Mouse (Mus musculus) heart, adult 9 months (tissue): ENCODE measurements around the gene Ttf1.
"Not testable (repeated sequence)": the region's sequence is repeated elsewhere in the genome, so short reads cannot be mapped to it uniquely, and the experiment has no call there.

ENCODE experiments used
- DNase-seq, 2 experiments: peaks; one replicate each; pipeline ENCODE4 v3.0.0; 2022; ENCODE audit warnings: low spot score in 2 of 2

The Ttf1 gene

DNA sequence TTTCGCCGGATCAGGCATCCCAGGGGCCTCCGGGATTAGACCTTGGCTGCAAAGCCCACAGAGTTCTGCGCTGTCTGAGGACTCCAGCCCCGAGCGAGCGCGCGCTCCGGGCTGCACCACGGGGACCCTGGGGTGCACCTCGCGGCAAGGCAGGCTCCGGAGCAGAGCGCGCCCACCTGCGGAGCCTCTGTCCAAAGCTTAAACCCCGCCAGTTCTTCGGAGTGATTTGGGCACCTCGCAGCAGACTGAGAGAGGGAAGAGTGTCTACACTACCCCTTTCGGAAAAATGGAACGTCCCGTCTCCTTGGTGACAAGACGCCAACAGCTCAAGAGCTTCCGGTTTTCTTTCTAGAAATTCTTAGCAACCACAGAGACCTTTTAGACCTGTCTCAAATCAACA, 5.1 kb upstream of the Ttf1 start, which contains the start of gene Cfap77:
Cfap77 (minus strand) TSS at position 76 of the 400 bp plus-strand sequence.
- DNase-seq: peak; percentile 42 to 57

DNA sequence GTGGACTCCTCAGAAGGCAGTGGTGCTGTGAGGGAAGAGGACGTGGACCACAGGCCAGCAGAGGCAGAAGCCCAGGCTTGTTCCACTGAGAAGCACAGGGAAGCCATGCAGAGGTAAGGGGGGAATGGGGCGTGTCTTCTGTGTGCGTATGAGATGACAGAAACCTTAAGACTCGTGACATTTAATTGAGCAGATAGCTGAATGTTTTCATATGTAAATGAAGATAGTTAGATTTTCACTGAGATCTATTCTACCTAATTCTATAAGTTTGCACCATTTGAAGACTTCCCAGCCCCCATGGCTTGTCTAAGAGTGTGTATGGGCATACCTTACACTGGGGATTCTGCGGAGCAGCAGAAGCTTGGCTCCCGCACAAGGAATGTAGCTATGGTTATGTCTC, 5.7 kb downstream of the Ttf1 start:
- DNase-seq: no peak

DNA sequence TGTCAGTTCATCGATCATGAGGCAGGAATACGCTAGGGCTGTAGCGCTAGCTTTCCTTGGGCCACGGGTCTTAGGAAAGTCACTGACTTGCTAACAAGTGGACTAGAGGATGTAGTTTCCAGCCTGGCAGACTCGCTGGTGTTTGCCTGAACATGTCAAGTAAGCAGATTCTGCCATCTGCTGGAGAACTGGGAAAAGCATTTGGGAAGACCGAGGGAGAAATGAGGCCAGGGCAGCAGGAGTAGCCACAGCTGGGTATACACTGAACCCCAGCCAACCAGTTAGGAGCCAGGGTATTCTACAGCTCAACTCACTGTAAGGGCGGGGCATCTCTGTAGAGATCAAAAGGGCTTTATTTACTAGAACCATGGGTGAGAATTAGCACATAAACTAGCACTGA, 6.3 kb downstream of the Ttf1 start:
- DNase-seq: no peak

DNA sequence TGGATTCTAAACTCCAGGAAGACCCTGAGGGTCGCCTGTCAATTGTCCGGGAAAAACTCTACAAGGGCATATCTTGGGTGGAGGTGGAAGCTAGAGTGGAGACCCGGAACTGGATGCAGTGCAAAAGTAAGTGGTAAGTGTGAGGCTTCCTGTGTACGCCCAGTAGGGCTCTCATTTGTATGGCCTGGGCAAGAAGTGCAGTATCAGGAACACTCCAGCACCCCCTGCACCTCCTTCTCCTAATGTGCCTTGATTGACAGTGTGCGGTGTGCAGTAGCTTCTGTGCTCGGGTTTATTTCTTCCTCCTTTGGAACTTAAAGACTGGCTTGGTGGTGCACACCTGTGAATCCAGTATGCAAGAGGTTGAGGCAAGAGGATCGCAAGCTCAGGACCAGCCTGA, 14.6 kb downstream of the Ttf1 start:
- no peak for DNase-seq

DNA sequence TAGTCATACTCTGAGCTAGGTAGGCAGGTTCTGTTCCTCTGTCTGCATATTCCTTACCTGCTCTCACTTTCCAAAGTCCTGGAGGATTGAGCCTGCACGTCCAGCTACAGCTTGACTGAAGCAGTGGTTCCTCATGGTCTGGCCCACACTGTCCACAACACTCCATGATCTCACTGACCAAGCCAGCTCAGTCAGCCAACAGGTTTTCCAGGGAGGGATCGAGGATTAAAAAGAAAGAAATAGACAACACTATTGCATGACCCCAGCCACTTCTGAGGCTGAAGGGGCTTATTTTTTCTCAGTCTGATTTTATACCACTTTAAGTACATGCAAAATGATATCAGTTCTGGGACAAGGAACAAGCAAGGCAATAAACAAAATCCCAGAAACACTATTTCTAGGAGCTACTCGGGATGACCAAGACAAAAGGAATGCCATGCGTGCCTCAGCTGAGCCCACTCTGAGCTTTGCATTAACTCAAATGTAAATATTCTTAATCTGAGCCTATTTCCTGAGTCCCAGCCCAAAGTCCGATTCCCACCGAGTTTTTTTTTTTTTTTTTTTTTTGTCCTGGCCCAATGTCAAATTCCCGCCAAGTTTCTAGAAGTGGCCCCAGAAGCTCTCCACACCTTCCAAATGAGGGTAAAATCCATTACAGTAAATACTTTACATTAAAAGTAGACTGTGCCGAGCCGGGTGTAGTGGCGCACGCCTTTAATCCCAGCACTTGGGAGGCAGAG, 15.4 kb downstream of the Ttf1 start:
- no peak for DNase-seq

DNA sequence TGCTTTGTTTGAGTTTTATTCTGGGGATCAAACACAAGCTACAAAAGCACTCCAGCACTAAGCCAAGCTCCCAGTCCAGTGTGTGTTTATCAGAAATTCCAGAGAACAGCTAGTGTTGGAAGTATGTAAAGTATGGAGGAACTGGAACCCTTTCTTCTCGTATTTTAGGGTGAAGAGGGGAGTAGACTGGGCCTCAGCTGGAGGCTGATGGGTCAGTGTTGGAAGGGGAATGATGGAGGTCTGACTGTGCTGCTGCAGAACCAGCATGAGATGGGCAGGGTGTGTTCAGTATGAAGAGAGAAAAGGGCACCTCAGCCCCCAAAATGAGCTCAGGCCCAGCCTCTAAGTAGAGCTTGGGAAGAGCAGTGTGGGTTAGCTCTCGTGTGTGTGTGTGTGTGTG, 16.2 kb downstream of the Ttf1 start:
- DNase-seq: no peak

DNA sequence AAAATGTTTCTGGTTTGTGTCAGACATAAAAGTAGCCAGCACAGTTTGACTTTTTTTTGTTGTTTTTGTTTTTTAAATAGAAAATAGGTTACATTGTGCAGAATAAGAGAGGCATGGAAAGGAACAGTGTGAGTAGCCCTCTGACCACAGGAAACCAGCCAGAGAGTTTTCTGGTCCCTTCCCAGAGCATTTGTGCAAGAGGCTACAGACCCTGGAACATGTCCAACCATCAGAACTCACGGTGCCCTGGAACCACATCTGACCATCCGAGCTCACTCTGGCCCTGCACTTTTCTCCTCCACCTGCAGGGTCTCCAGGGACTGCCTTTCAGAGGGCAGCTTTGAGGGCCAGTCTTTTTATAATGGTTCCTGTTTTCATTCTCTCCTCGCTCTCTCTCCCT, 21.9 kb downstream of the Ttf1 start:
- DNase-seq: no peak

DNA sequence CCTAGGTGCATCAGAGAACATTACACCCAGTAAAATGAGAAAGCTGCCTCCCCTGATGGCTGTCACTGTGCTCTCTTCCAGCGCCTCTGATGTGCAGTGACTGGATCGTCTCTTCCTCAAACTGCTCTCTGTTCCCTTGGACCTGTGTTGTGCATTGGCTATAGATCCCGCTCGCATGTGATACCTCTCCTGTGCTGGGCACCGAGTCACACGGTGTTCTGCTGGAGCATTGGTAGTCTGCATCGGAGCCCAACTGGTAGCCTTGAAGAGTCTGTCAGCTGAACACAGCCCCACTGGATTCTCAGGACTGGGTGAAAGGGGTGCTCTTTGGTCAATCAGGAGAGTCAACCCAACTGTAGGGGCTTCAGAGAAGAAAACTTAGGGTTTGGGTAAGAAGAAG, 26.0 kb downstream of the Ttf1 start:
- DNase-seq: no peak

DNA sequence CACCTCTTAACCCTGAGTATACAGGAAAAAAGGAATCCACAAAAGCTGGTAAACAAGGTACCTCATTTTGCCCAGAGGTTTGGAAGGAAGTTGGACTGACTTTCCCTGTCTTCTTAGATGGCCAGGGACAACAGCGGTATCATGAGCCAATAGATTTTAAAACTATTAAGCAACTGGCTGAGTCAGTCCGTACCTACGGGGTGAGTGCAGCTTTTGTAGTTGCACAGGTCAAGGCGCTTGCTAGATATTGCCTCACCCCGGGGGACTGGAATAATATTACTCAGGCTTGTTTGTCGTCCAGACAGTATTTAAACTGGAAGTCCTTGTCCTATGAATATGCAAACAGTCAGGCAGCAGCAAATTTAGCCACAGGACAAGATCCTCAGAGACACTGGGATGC, 29.2 kb downstream of the Ttf1 start:
- not testable (repeated sequence) for DNase-seq

DNA sequence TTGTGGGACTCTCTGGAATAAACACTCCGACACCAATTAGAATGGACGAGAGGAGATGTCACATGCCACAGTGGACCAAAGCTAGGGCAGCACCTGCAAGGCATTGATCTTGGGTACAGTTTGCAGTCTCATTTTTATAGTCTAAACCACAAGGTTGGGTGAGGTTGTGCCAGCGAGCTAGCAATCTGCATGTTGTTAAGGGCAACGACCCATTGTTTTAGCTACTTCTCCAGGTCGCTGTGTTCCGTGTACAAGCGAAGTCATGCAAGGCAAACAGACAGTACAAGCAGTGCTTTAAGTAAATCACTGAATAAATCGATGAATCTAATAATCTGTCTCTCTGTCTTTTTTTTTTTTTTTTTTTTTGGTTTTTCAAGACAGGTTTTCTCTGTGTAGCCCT, 35.6 kb downstream of the Ttf1 start:
- DNase-seq: no peak

DNA sequence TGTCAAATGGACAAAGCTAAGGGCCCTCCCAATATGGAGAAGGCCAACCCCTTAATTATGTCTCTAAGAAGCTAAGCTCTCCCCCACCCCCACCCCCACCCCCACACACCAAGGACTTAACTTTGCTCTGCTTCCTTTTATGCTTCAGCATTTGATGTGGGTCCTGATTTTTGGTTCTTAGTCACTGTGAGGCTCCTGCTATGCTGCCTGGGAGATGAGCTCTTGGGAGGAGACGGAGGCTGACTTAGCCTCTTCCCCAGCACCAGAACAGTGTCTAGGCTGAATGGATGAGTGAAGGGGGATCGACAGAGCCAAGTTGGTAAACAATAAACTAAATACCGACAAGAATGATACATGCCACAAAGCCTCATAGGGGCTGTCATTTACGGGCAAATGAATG, 36.7 kb downstream of the Ttf1 start:
- no peak for DNase-seq

DNA sequence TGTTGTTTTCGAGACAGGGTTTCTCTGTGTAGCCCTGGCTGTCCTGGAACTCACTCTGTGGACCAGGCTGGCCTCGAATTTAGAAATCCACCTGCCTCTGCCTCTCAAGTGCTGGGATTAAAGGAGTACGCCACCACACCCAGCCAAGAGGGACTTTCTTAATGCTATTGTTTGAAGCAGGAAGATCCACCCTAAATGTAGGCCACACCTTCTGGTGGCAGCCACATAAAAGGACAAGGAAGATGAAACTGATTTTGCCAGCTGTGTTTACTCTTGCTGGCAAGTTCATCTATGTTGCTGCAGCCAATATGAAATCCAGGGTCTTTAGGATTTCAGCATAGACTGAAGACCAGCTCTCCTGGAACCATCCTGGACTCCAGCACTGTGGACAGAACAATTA, 37.4 kb downstream of the Ttf1 start:
- no peak for DNase-seq

DNA sequence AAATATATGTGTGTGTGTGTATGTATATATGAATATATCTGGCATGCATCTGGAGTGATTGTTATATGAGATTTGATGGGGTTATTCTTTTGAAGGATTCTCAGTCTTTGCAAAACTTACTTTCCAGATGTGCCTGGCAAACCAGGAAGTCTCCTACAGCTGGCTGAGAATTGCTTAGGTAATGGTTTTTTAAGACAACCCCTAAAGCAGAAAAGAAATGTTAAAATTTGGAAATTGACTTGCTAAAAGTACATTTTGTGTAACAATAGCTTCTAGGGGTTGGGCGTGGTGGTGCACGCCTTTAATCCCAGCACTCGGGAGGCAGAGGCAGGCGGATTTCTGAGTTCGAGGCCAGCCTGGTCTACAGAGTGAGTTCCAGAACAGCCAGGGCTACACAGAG, 37.9 kb downstream of the Ttf1 start:
- not testable (repeated sequence) for DNase-seq

DNA sequence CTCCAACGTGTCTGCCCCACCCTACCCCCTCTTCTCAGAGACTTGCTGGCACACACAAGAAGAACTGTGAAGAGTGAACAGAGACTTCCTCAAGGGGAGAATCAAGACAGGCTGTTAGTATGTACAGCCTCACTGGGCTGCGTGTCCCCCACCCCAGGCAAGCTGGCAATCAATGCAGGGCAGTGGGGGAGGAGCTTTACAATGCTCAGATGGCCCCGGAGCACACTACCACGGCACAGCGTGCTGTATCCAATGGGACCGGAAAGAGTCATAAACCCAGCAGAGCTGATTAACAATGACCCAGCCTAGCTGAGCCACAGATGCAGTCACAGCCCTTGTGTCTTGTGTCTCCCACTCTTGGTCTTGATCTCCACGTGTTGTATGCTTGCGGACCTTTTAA, 38.7 kb downstream of the Ttf1 start:
- no peak for DNase-seq

DNA sequence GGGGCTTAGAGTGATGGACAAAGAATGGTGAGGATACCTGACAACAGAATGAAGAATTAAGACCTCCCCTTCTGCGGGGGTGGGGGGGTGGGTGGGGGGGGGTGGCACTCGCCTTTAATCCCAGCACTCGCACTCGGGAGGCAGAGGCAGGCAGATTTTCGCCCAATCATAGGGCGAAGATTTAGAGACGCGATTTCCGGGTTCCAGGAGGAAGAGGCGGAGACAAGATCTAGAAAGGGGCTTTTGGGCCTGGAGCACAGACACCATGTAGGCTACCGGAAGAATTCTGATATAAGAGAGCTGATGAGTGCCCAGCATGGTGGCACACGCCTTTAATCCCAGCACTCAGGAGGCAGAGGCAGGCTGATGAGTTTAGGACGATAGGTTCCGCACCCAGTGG, 39.6 kb downstream of the Ttf1 start:
- DNase-seq: no peak

DNA sequence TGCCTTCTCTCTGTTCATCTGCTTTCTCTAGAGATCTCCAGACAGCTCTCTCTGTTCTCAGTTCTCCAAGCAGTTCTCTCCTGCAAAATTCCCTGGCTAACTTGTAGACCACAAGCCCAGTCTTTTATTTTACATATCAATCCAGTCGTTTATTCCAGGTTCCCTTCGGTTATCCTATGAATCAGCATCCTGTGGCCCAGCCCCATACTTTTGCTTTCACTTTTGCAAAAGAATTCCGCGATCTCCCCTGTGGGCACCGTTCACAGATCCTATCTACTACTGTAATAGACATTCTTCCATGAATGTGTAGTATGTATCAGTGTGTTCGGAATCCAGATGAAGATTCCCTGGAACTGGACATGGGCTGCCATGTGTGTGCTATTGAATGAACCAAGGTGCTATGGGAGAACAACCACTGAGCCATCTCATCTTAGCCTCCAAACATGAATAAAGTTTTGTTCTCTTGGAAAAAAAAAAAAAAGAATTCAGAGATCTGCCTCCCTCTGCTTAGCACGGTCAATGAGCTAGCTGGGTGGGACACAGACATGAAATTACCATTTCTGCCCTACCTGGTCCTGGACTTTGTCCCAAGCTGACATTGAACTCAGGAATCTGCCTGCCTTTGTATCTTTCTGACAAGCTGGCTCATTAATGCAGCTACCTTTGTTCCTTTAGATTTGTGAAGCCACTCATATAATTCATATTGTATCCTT, 40.9 kb downstream of the Ttf1 start:
- peak; percentile 22 to 37 for DNase-seq

DNA sequence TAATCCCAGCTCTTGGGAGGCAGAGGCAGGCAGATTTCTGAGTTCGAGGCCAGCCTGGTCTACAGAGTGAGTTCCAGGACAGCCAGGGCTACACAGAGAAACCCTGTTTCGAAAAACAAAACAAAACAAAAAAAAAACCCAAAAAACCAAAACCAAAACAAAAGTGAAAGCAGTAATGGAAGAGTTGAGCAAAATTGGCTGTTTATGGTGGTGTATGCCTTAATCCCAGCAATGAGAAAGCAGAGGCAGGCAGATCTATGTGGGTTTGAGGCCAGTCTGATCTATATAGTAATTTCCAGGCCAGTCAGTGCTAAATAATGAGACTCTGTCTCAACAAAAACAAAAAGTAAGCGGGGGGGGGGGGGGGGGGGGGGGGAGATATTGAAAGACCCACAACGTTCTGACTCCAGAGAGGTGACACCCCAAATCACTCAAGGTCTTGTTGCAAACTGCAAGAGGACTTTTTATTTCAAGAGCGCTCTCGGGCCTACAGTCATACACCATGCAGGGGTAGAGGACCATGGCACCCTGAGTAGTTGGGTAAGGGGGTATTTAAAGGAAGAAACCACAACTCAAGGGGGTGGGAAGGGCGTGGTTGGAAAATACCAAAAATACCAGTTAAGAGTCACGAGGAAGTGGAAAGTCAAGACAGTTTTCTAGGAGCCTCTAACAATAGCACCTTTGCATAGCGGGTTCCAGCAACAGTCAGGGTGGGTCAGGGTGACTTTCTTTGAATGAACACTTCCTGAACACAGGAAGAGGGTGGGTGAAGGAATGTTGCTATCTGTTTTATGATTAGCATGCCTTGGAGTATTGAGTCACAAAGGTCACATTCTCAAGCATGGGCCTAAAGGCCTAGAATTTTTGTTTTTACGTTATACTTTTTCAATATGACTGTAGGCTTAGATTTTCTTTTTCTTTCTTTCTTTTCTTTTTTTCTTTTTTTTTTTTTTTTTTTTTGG, 42.6 kb downstream of the Ttf1 start:
- peak; percentile 15 to 24 for DNase-seq

DNA sequence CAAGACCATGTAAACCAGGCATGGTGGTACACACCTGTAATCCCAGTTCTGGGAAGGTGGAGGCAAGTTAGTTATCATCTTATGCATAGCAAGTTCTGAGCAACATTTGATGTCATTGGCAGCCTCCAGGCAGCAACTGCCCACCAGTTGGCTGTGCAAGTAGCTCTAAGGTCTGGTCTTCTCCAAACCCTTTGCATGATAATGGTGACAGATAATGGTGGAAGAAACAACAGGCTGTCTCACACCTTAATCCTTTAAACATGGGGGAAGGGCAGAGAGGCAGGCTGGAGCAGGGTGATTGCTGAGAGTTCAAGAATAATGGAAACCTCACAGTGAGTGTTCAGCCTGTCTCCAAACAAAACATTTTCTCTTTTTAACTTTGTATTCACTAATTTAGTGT, 60.9 kb downstream of the Ttf1 start:
- DNase-seq: no peak

DNA sequence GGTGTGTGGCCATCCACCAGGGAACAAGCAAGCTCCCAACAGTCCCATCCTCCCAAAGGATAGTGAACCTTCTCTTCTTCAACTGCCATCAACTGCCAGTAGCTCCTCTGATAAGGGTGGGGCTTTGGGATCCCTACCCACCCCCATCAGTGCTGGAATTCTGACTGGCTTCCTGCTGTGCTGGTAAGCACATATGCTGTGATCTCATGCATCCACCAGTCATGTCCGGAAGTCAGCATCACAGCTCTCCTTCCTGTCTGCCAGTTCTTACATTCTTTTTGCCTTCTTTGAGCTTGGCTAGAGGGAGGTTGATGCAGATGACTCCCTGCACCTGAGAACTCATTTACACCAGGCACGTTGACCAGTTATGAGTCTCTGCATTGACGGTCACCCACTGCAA, 62.4 kb downstream of the Ttf1 start:
- DNase-seq: no peak

DNA sequence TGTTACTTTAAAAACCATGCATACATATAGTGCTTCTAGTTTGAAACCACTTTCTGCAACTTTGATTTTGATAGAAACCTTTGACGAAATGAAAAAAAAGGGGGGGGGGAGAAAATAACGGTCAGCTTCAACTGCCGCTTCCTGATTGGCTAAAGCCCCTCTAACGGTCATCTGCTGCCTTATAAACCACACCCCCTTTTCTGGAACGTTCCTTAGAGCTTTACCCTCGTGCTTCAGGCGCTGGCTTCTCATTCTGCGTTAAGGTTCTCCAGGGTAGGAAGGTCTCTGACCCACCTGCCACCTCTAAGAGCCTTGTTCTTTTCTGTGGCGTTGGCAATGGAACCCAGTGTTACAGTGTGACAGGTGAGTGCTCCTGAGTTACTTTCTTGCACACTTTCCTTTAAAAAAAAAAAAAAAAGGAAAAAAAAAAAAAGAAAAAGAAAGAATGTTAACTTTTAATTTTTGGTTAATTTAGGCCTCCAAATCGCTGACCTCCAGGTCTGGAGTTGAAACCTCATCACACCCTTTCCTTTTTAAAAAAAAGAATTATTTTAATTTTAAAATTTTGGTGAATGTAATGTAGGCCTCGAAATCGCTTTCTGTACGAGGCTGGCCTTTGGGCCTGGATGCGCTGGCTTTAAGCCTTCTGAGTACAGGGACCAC, 64.0 kb downstream of the Ttf1 start, which contains the start of gene Setx:
Setx (plus strand) TSS at position 275 of the 663 bp plus-strand sequence.
- peak in 1 of 2 experiments; percentile 20 for DNase-seq

DNA sequence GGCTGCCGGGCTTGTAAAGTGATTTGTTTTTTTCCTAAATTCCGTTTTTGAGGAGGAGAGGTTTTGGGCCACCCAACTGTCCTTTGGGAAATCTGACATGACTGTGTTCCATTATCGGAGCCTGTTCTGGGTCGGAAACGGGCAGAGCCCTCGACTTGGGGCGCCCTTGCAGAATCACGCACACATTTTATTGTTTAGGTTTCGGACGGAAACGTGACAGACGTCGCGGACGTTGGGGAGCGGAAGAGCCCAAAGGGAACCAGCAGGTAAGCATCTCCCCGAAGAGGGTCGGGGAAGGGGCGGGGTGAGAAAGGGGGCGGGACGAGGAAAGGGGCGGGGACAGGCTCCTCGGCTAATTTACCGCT, 64.5 kb downstream of the Ttf1 start:
- DNase-seq: no peak
